Mouse (Mus musculus) spleen, adult 2 months (tissue): ENCODE measurements around the gene Baz1b. TPM values are rescaled to one million over a fixed set of nuclear protein-coding genes. Genes with fewer than 3 reads are reported as not detected.

Source experiments
- DNase-seq, 2 experiments: peaks; one replicate each; pipeline versions ENCODE4 v3.0.0 to v3.0.0-alpha.2; 2012 to 2021; ENCODE audit warnings: low spot score in 2 of 2, low read depth in 1 of 2
- H3K27ac ChIP-seq: fragments of 200-500 bp; 2 replicates; pipeline ENCODE4 v1.5.1; 2012; ENCODE audit warnings: low read length, inconsistent platforms; ENCODE audit not compliant: insufficient read depth
- H3K27me3 ChIP-seq: fragments of 200-500 bp; 2 replicates; pipeline ENCODE4 v1.6.1; 2012; ENCODE audit warnings: mild to moderate bottlenecking, moderate library complexity, low read length, inconsistent platforms; ENCODE audit not compliant: control insufficient read depth, insufficient read depth
- H3K36me3 ChIP-seq: fragments of 200-500 bp; 2 replicates; pipeline ENCODE4 v1.6.1; 2012; ENCODE audit warnings: mild to moderate bottlenecking, low read length, inconsistent platforms; ENCODE audit not compliant: control insufficient read depth, insufficient read depth
- H3K4me1 ChIP-seq: fragments of 200-500 bp; 2 replicates; pipeline ENCODE4 v1.6.1; 2011; ENCODE audit warnings: inconsistent platforms; ENCODE audit not compliant: control insufficient read depth, insufficient read depth, insufficient read length
- H3K4me3 ChIP-seq: fragments of 200-500 bp; 2 replicates; pipeline ENCODE4 v1.5.1; 2011; ENCODE audit warnings: mild to moderate bottlenecking, inconsistent platforms; ENCODE audit not compliant: insufficient read depth, insufficient read length; ENCODE audit errors: extremely low read depth
- CTCF ChIP-seq: fragments of 200-500 bp; IDR thresholded peaks from 2 replicates; pipeline ENCODE4 v1.5.1; 2011; ENCODE audit warnings: mild to moderate bottlenecking, inconsistent platforms; ENCODE audit not compliant: insufficient read depth, insufficient read length, insufficient replicate concordance; ENCODE audit errors: extremely low read depth
- POLR2A ChIP-seq: fragments of 200-500 bp; IDR thresholded peaks from 2 replicates; pipeline ENCODE4 v1.6.1; 2011; ENCODE audit warnings: low read depth, low read length, inconsistent platforms
- WGBS: fragments of 180-500 bp; shearing (Covaris S2); methylation state at CpG from one replicate; pipeline ENCODE4 v1.1.7; 2018; 5-methylcytosine and 5-hydroxymethylcytosine counted together
- polyA plus RNA-seq: library from polyadenylated mRNA; depleted of rRNA; stranded (reverse); fragments of >200 nt; gene quantifications from 2 replicates; pipeline ENCODE4 v1.2.3, GENCODE M21; 2012

The Baz1b gene
- polyA plus RNA-seq, 1 experiment, result 22.6 TPM

GRCm38 (mm10) chr5:135167469-135167868, 19.6 kb upstream of the Baz1b start:
- Histone ChIP-seq H3K36me3 (peaks cover 6% of the 10 kb centered on the region), H3K4me1 (peaks cover 2% of the 10 kb centered on the region), H3K27ac (no peak overlapping the region), H3K4me3 (no peak overlapping the region), H3K27me3 (no peaks in the 10 kb centered on the region)
- WGBS, result 98% methylated on average over 4 of the region's 4 CpGs
- no peak for TF ChIP-seq CTCF
- no peak for TF ChIP-seq POLR2A
- DNase-seq, result no peak

GRCm38 (mm10) chr5:135168063-135169062, 18.7 kb upstream of the Baz1b start, which contains the start of gene Bcl7b:
Bcl7b (plus strand) TSS chr5:135168283.
- TF ChIP-seq POLR2A (peak; percentile 34), CTCF (no peak)
- peak; percentile 94 to 97 for DNase-seq
- 2% methylated on average over 94 of the region's 95 CpGs for WGBS
- Histone ChIP-seq H3K36me3 (peaks cover 12% of the 10 kb centered on the region), H3K4me1 (peaks cover 2% of the 10 kb centered on the region), H3K27me3 (no peaks in the 10 kb centered on the region), H3K4me3 (peak within 1 kb of the TSS; percentile 73), H3K27ac (peak within 1 kb of the TSS; percentile 96)

- TF ChIP-seq POLR2A (no peak), CTCF (no peak)
These were observed 17.6 kb upstream of the Baz1b start for GRCm38 (mm10) chr5:135169479-135169878.

GRCm38 (mm10) chr5:135171688-135172220, 15.3 kb upstream of the Baz1b start:
- no peak overlapping the region for H3K27ac ChIP-seq
- TF ChIP-seq POLR2A (no peak), CTCF (no peak)
- peaks cover 2% of the 10 kb centered on the region for H3K4me1 ChIP-seq
- no peak overlapping the region for H3K4me3 ChIP-seq
- no peaks in the 10 kb centered on the region for H3K27me3 ChIP-seq
- 92% methylated on average over 6 of the region's 6 CpGs for WGBS
- no peak for DNase-seq
- H3K36me3 ChIP-seq, result peaks cover 20% of the 10 kb centered on the region

More at GRCm38 (mm10) chr5:135169479-135169878, 17.6 kb upstream of the Baz1b start:
- H3K4me3 ChIP-seq, result peak overlapping the region; percentile 67; the same call in 1 of the 2 replicates
- no peak for DNase-seq
- H3K4me1 ChIP-seq, result peaks cover 2% of the 10 kb centered on the region
- H3K36me3 ChIP-seq, result peaks cover 15% of the 10 kb centered on the region
- H3K27me3 ChIP-seq, result no peaks in the 10 kb centered on the region
- 63% methylated on average over 5 of the region's 5 CpGs for WGBS
- no peak overlapping the region for H3K27ac ChIP-seq

GRCm38 (mm10) chr5:135172986-135173385, 14.1 kb upstream of the Baz1b start:
- no peak overlapping the region for H3K4me3 ChIP-seq
- no peaks in the 10 kb centered on the region for H3K27me3 ChIP-seq
- peaks cover 2% of the 10 kb centered on the region for H3K4me1 ChIP-seq
- no peak overlapping the region for H3K27ac ChIP-seq
- no peak for DNase-seq
- WGBS, result 94% methylated on average over 5 of the region's 5 CpGs
- TF ChIP-seq CTCF, result no peak
- TF ChIP-seq POLR2A, result no peak
- H3K36me3 ChIP-seq, result peaks cover 30% of the 10 kb centered on the region

- TF ChIP-seq CTCF (no peak), POLR2A (no peak)
- H3K27me3 ChIP-seq, result no peaks in the 10 kb centered on the region
- no peaks in the 10 kb centered on the region; the same call in 1 of the 2 replicates for H3K4me1 ChIP-seq
- H3K36me3 ChIP-seq, result peaks cover 45% of the 10 kb centered on the region
- no peak for DNase-seq
- H3K4me3 ChIP-seq, result no peak overlapping the region
- no peak overlapping the region for H3K27ac ChIP-seq
These were observed 12.0 kb upstream of the Baz1b start for GRCm38 (mm10) chr5:135175086-135175485.
